Mouse (Mus musculus) forebrain, embryonic 15.5 days (tissue): ENCODE measurements at regions not wholly inside any gene's neighbourhood (a gene's known extent, or its start where the extent isn't known, plus 50 kb on each side); places are given as distances from the start of the nearest gene placed in this dataset.

Source experiments
- ATAC-seq: fragments of 200-750 bp; cut with Nextera tagmentation; replicated peaks from 2 replicates; pipeline ENCODE4 v1.8.0; 2017; ENCODE audit warnings: mild to moderate bottlenecking, moderate TSS enrichment, moderate library complexity
- H3K27ac ChIP-seq: fragments of 300-500 bp; sonication (generic); replicated peaks from 2 replicates; pipeline ENCODE4 v1.5.1; 2015; ENCODE audit warnings: mild to moderate bottlenecking, inconsistent platforms
- H3K27me3 ChIP-seq: fragments of 300-500 bp; sonication (generic); 2 replicates; pipeline ENCODE4 v1.6.1; 2015; ENCODE audit warnings: inconsistent platforms
- H3K36me3 ChIP-seq: fragments of 300-500 bp; sonication (generic); 2 replicates; pipeline ENCODE4 v1.6.1; 2015; ENCODE audit warnings: mild to moderate bottlenecking, inconsistent platforms
- H3K4me1 ChIP-seq: fragments of 300-500 bp; sonication (generic); 2 replicates; pipeline ENCODE4 v1.6.1; 2015; ENCODE audit warnings: inconsistent platforms
- H3K4me2 ChIP-seq: fragments of 300-500 bp; sonication (generic); replicated peaks from 2 replicates; pipeline ENCODE4 v1.6.1; 2015; ENCODE audit warnings: mild to moderate bottlenecking, inconsistent platforms
- H3K4me3 ChIP-seq: fragments of 300-500 bp; sonication (generic); 2 replicates; pipeline ENCODE4 v1.5.1; 2015; ENCODE audit warnings: mild to moderate bottlenecking, inconsistent platforms
- H3K9ac ChIP-seq: fragments of 300-500 bp; sonication (generic); replicated peaks from 2 replicates; pipeline ENCODE4 v1.6.1; 2015; ENCODE audit warnings: mild to moderate bottlenecking, inconsistent platforms
- H3K9me3 ChIP-seq: fragments of 300-500 bp; sonication (generic); 2 replicates; pipeline ENCODE4 v1.6.1; 2016; ENCODE audit warnings: inconsistent platforms
- WGBS: fragments of 180-500 bp; shearing (Covaris S2); methylation state at CpG from one replicate; pipeline ENCODE4 v1.1.7; 2015; ENCODE audit warnings: mixed read lengths; 5-methylcytosine and 5-hydroxymethylcytosine counted together

DNA sequence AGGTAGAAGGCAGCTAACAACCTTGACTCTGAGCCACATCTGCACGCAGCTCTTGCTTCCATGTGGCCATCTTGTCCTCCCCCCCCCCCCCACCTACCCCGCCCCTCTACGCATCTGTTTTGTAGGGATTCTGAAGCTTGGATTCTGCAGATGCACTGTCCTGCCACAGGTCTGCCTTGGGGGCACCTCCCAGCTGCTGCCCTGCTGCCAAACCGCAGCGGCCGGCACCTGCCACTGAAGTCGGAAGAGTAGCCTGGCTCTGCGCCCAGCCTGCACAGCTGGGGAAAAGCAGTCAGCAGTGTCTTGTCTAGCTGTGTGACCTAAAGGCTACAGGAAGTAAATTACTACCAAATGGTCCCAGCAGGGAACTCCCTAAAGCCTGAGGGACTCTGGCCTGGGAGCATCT is 119.3 kb downstream of the Ddx1 start:
- no peak overlapping the region for H3K9ac ChIP-seq
- WGBS: 78% methylated on average over 8 of the region's 8 CpGs
- H3K27ac ChIP-seq: no peak overlapping the region
- H3K4me3 ChIP-seq: no peak overlapping the region
- H3K9me3 ChIP-seq: no peaks in the 10 kb centered on the region
- no peaks in the 10 kb centered on the region for H3K27me3 ChIP-seq
- ATAC-seq: no peak
- no peak overlapping the region for H3K4me2 ChIP-seq
- no peaks in the 10 kb centered on the region for H3K4me1 ChIP-seq
- no peaks in the 10 kb centered on the region for H3K36me3 ChIP-seq

- no peak for ATAC-seq
- no peaks in the 10 kb centered on the region for H3K4me1 ChIP-seq
- WGBS: 83% methylated on average over 11 of the region's 11 CpGs
- H3K4me3 ChIP-seq: no peak overlapping the region
- no peak overlapping the region for H3K27ac ChIP-seq
- no peaks in the 10 kb centered on the region for H3K9me3 ChIP-seq
- no peaks in the 10 kb centered on the region for H3K36me3 ChIP-seq
- no peaks in the 10 kb centered on the region for H3K27me3 ChIP-seq
- H3K9ac ChIP-seq: no peak overlapping the region
- no peak overlapping the region for H3K4me2 ChIP-seq
Observed at GRCm38 (mm10) chr12:13127407-13127806, 121.6 kb downstream of the Ddx1 start.

GRCm38 (mm10) chr12:13125054-13125453 is 124.0 kb downstream of the Ddx1 start:
- 100% methylated on average over 1 of the region's 1 CpGs for WGBS
- H3K4me3 ChIP-seq: no peak overlapping the region
- H3K36me3 ChIP-seq: no peaks in the 10 kb centered on the region
- H3K9ac ChIP-seq: no peak overlapping the region
- H3K9me3 ChIP-seq: no peaks in the 10 kb centered on the region
- no peak overlapping the region for H3K4me2 ChIP-seq
- no peak overlapping the region for H3K27ac ChIP-seq
- no peaks in the 10 kb centered on the region for H3K27me3 ChIP-seq
- no peak for ATAC-seq
- H3K4me1 ChIP-seq: no peaks in the 10 kb centered on the region

GRCm38 (mm10) chr12:13122282-13122681 is 126.7 kb downstream of the Ddx1 start:
- Histone ChIP-seq H3K4me1 (no peaks in the 10 kb centered on the region), H3K4me3 (no peak overlapping the region), H3K9me3 (no peaks in the 10 kb centered on the region), H3K27ac (no peak overlapping the region), H3K27me3 (no peaks in the 10 kb centered on the region), H3K36me3 (no peaks in the 10 kb centered on the region), H3K4me2 (no peak overlapping the region), H3K9ac (no peak overlapping the region)
- peak; percentile 29; the same call in 1 of the 2 replicates for ATAC-seq
- WGBS: 48% methylated on average over 9 of the region's 9 CpGs

DNA sequence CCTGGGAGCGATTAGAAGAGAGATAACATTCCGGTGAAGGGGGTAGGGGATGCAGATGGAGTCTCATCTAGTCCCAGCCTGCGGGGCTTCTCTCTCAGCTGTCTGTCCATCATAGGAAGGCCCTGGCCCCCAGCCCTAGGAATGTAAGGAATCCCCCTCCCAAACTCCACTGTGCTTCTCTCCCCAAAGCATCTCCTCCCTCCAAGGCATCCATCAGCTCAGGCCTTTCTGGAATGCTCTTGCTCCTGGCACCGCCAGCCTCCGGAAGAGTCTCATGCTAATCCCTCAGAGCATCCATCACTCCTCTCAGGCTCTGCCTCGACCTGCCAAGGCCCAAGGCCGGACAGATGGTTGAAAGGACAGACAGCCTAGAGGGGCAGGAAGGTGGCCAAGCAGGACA is 128.4 kb downstream of the Ddx1 start:
- 70% methylated on average over 7 of the region's 7 CpGs for WGBS
- Histone ChIP-seq H3K9ac (no peak overlapping the region), H3K4me1 (no peaks in the 10 kb centered on the region), H3K9me3 (no peaks in the 10 kb centered on the region), H3K36me3 (no peaks in the 10 kb centered on the region), H3K4me3 (no peak overlapping the region), H3K27ac (no peak overlapping the region), H3K27me3 (no peaks in the 10 kb centered on the region), H3K4me2 (no peak overlapping the region)
- no peak for ATAC-seq

DNA sequence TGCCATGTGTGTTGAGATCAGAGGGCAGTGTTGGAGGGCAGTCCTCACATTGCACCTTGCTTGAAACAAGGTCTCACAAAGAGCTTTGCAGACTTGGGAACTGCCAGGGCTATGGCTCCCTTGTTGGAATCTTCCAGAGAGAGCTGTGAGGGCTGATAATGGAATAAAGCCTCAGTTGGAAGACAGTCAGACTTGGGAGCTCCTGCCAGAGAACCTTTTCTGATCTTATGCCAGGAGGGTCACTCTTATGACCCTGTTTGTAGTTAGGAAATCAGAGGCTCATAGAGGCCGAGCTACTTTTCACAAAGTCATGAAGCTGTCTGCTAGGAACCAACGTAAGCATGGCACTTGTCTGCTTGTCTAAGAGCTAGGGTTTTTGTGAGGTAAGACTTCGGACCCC is 129.4 kb downstream of the Ddx1 start:
- 81% methylated on average over 3 of the region's 3 CpGs for WGBS

GRCm38 (mm10) chr12:13118026-13118425 is 131.0 kb downstream of the Ddx1 start:
- Histone ChIP-seq H3K36me3 (no peaks in the 10 kb centered on the region), H3K4me2 (no peak overlapping the region), H3K9me3 (no peaks in the 10 kb centered on the region), H3K4me1 (no peaks in the 10 kb centered on the region), H3K4me3 (no peak overlapping the region), H3K27me3 (no peaks in the 10 kb centered on the region), H3K9ac (no peak overlapping the region), H3K27ac (no peak overlapping the region)
- ATAC-seq: no peak
- 61% methylated on average over 9 of the region's 9 CpGs for WGBS

More for the DNA sequence above, 129.4 kb downstream of the Ddx1 start:
- no peaks in the 10 kb centered on the region for H3K9me3 ChIP-seq
- no peak overlapping the region for H3K4me3 ChIP-seq
- no peak overlapping the region for H3K9ac ChIP-seq
- no peaks in the 10 kb centered on the region for H3K36me3 ChIP-seq
- ATAC-seq: no peak
- H3K4me1 ChIP-seq: no peaks in the 10 kb centered on the region
- no peak overlapping the region for H3K4me2 ChIP-seq
- no peaks in the 10 kb centered on the region for H3K27me3 ChIP-seq
- H3K27ac ChIP-seq: no peak overlapping the region

DNA sequence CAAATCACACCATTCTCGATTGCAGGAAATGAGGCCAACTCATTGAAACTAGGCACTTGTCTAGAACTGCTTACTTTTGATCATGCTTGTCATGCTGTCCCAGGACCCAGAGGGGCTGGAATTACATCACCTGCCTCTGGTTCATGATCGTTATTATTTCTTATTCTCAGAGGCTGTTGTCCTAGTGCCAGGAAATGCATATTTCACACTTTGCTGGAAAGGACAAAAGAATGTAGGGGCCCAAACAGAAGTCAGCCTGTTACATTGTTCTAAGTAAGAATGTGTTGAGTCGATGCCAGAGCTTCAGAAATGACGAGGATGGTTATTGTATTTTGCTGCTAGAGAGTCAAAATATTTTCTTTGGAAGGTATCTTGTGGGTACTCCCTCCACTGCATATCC is 134.7 kb downstream of the Ddx1 start:
- no peaks in the 10 kb centered on the region for H3K27me3 ChIP-seq
- H3K36me3 ChIP-seq: no peaks in the 10 kb centered on the region
- H3K27ac ChIP-seq: no peak overlapping the region
- ATAC-seq: no peak
- no peaks in the 10 kb centered on the region for H3K9me3 ChIP-seq
- 50% methylated on average over 4 of the region's 4 CpGs for WGBS
- H3K4me3 ChIP-seq: no peak overlapping the region
- no peak overlapping the region for H3K9ac ChIP-seq
- H3K4me2 ChIP-seq: no peak overlapping the region
- H3K4me1 ChIP-seq: no peaks in the 10 kb centered on the region

GRCm38 (mm10) chr12:13106931-13107330 is 142.1 kb downstream of the Ddx1 start:
- H3K4me3 ChIP-seq: no peak overlapping the region
- no peak overlapping the region for H3K4me2 ChIP-seq
- no peak overlapping the region for H3K9ac ChIP-seq
- no peaks in the 10 kb centered on the region for H3K36me3 ChIP-seq
- no peak overlapping the region for H3K27ac ChIP-seq
- peaks cover 13% of the 10 kb centered on the region for H3K4me1 ChIP-seq
- 87% methylated on average over 3 of the region's 3 CpGs for WGBS
- no peaks in the 10 kb centered on the region for H3K9me3 ChIP-seq
- H3K27me3 ChIP-seq: no peaks in the 10 kb centered on the region
- no peak for ATAC-seq

GRCm38 (mm10) chr12:13100505-13101354 is 148.3 kb downstream of the Ddx1 start:
- whole genome bisulfite sequencing: 6% methylated on average over 12 of the region's 12 CpGs
- H3K9me3 ChIP-seq: no peaks in the 10 kb centered on the region
- H3K4me2 ChIP-seq: no peak overlapping the region
- peak overlapping the region; percentile 61 for H3K27ac ChIP-seq
- ATAC-seq: peak; percentile 46
- no peak overlapping the region for H3K4me3 ChIP-seq
- no peaks in the 10 kb centered on the region for H3K27me3 ChIP-seq
- no peaks in the 10 kb centered on the region for H3K36me3 ChIP-seq
- no peak overlapping the region for H3K9ac ChIP-seq
- H3K4me1 ChIP-seq: peaks cover 26% of the 10 kb centered on the region

- WGBS: 78% methylated on average over 9 of the region's 9 CpGs
- Histone ChIP-seq H3K4me1 (no peaks in the 10 kb centered on the region), H3K9me3 (no peaks in the 10 kb centered on the region)
Observed at GRCm38 (mm10) chr12:13094111-13094851, 152.6 kb upstream of the Mycn start.

DNA sequence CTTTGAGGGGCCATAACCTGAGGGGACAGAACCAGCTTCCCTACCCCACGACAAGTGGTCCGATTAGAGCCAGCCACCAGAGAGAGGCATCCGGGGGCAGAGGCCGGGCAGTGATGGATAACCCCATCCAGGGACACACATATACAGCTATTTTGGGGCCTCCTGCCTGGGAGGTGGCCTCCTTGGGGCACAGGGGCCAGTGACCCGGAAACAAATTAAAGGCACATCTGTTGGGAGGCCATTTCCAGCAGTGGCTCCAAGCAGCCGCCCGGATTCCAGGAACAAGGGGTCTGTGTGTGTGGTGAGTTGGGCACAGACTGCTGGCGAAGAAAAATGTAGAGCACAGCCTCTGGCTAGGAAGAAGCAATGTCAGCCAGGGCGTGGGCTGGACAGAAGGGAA is 144.2 kb upstream of the Mycn start:
- ATAC-seq: no peak
- Histone ChIP-seq H3K9ac (no peak overlapping the region), H3K4me1 (peaks cover 5% of the 10 kb centered on the region; the same call in 1 of the 2 replicates), H3K27ac (no peak overlapping the region), H3K4me2 (no peak overlapping the region), H3K9me3 (no peaks in the 10 kb centered on the region), H3K4me3 (no peak overlapping the region), H3K27me3 (no peaks in the 10 kb centered on the region), H3K36me3 (no peaks in the 10 kb centered on the region)
- WGBS: 87% methylated on average over 9 of the region's 9 CpGs

More at GRCm38 (mm10) chr12:13094111-13094851, 152.6 kb upstream of the Mycn start:
- no peak for ATAC-seq
- H3K27me3 ChIP-seq: no peaks in the 10 kb centered on the region
- H3K9ac ChIP-seq: no peak overlapping the region
- no peak overlapping the region for H3K4me2 ChIP-seq
- H3K36me3 ChIP-seq: no peaks in the 10 kb centered on the region
- no peak overlapping the region for H3K27ac ChIP-seq
- no peak overlapping the region for H3K4me3 ChIP-seq
